Mouse (Mus musculus) small intestine, adult 2 months (tissue): ENCODE measurements around the gene Iqcn.

Source experiments
- CTCF ChIP-seq: fragments of 200-500 bp; IDR thresholded peaks from 2 replicates; pipeline ENCODE4 v1.5.1; 2012; ENCODE audit warnings: low read depth, mild to moderate bottlenecking, control low read depth, inconsistent platforms, low read length, moderate library complexity, mixed read lengths; ENCODE audit not compliant: insufficient replicate concordance, insufficient read length; ENCODE audit errors: extremely low read depth
- POLR2A ChIP-seq: fragments of 200-500 bp; IDR thresholded peaks from 2 replicates; pipeline ENCODE4 v1.6.1; 2012; ENCODE audit warnings: low read depth, mild to moderate bottlenecking, control low read depth, inconsistent platforms, low read length, moderate library complexity

- TF ChIP-seq CTCF (no peak), POLR2A (no peak)
Observed at GRCm38 (mm10) chr8:70745691-70746220, 42.5 kb downstream of the Iqcn start.
